Mouse (Mus musculus): ENCODE data around the gene Prrc2a.
A peak's percentile ranks its signal among the peaks of the same experiment; 100 is the strongest.

The Prrc2a gene

GRCm38 (mm10) chr17:35164568-35165450 is at the start of gene Prrc2a:
Gene Prrc2a (minus strand): TSS chr17:35164897.
- peak; percentile 95 to 97 for DNase-seq (ENCODE audit: low spot score in 2 of 2)

DNA sequence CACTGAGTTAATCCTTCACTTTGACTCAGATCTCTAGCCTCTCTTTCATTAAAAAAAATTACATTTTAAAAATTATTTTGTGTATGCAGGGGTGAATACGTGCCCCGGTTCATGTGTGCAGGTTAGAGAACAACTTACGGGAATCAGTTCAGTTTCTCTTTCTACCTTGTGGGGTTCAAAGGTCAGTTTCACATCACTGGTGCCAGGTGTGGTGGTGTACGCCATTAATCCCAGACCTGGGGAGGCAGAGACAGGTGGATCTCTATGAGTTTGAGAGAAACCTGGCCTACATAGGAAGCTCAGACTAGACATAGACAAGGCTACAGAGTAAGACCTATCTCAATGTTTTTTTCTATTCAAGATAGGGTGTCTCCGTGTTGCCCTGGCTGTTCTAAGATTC is 48.4 kb upstream of the Prrc2a start:
- no peak for DNase-seq (ENCODE audit: low spot score in 2 of 2)

DNA sequence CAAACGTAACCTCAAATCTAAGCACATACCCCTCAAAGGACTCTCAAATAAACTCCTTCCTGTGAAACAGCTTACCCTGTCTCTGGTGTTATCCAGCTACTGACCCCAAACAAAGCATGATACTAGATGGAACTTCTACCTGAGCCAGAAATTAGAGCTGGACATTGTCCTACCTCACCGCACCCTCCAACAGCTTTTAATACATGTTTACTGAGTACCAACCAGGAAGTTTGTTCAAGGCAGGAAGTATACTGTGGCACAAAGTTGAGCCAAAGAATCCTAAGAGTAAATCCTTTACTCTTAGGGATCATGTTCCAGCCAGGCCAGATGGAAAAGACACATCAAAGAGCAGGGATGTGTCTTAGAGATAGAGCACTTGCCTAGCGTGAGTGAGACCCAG is 45.9 kb upstream of the Prrc2a start:
- no peak for DNase-seq (ENCODE audit: low spot score in 2 of 2)

DNA sequence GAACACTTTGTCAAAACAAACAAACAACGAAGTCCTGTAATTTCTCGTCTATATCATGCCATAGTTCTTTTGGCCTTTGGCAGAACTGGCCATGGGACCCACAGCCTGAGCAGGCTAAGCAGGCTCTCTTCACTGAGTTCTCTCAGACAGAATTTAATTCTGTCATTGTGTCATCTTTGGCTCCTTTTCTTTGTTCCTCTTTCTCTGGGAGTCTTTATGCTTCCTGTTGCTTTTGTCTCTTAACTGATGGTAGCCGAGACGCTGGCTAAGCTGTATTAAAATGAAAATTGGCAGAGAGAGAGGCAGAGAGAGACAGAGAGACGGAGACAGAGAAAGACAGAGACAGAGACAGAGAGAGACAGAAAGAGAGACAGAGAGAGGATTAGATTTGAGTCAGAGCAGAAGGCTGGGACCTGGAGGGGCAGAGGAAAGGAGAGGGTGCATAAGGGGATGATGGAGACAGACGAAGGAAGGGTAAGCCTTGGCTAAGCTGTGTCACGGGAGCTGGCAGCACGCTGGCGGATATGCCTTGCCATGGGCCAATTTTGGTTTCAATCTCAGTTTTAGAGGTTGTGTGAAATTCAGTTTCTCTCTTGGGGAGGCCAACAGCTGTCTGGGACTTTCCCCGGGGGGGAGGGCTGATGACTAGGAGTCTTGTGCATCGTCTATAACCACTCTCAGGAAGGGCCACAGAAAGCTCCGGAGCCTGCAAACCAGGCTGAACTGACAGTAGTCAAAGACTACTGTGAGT is 45.3 kb upstream of the Prrc2a start:
- peak in 1 of 2 experiments; percentile 50 for DNase-seq (ENCODE audit: low spot score in 2 of 2)

GRCm38 (mm10) chr17:35205380-35205769 is 40.7 kb upstream of the Prrc2a start:
- DNase-seq (ENCODE audit: low spot score in 2 of 2), result no peak

GRCm38 (mm10) chr17:35204494-35205379 is 40.0 kb upstream of the Prrc2a start, which contains the start of gene Lta:
Gene Lta (minus strand): TSS chr17:35205351.
- peak; percentile 48 to 75 for DNase-seq (ENCODE audit: low spot score in 2 of 2)

DNA sequence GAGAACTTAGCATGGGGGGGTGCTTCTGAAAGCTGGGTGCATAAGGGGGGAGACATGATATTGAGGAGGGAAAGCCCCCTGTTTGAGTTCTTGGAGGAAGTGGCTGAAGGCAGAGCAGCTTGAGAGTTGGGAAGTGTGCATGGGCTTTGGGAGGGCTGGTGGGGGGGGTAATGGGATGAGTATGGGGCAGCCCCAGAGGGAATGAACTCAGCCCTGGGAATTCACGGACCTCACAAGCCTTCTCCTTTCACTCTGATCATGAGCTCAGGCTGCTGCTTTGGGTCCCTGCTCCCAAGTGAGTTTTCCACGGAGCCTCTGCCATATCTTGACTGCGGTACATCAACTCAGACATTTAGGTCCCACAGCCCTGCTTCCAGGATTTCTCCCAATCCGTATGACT is 37.7 kb upstream of the Prrc2a start:
- DNase-seq (ENCODE audit: low spot score in 2 of 2), result no peak

- DNase-seq (ENCODE audit: low spot score in 2 of 2), result peak; percentile 64 to 78
Measured at GRCm38 (mm10) chr17:35201787-35202186, 37.1 kb upstream of the Prrc2a start, which contains the start of gene Tnf. Gene Tnf (minus strand): TSS chr17:35202007.

DNA sequence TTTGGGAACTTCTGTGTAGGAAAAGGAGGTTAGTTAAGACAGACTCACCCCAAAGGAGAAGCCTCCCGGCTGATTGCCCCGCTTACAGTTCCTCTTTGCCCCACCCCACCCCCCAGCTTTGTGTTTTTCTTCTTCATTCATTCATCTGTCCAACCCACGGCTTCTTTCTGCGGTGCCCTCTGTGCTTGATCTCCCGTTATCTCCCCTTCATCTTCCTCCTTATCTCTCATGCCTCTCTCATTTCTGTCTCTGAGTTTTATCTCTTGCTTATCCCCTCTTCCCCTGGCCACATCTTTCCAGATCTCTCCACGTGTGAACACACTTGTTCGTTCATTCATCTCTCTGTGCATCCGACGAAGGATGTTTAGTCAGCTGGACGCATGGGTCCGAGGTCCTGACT is 36.4 kb upstream of the Prrc2a start:
- DNase-seq (ENCODE audit: low spot score in 2 of 2), result no peak

DNA sequence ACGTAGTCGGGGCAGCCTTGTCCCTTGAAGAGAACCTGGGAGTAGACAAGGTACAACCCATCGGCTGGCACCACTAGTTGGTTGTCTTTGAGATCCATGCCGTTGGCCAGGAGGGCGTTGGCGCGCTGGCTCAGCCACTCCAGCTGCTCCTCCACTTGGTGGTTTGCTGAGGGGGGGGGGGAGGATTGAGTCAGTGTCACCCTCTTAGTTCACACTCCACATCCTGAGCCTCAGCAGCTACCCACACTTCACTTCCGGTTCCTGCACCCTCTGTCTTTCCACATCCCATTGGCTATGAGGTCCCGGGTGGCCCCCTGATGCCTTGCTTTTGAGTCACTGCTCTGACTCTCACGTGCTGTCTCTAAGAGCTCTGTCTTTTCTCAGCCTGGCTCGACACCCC is 35.7 kb upstream of the Prrc2a start:
- peak; percentile 56 to 74 for DNase-seq (ENCODE audit: low spot score in 2 of 2)

DNA sequence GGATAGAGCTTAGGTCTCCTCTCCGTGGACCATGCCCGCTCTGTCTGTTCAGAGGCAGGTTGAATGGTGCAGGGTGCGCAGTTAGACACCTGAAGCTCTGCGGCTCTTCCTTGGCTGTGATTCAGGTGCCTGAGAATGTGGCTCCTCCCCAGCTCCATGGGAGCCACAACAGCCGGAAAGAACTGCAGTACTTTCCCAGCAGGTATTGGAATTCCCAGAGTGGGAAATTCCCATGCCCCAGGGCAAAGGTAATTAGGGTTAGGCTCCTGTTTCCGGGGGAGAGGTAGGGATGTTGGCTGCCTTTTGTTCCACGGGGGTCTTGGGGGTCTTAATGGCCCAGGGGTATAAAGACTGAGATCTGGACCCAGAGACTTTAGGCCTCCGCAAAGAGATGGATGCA is 34.2 kb upstream of the Prrc2a start:
- DNase-seq (ENCODE audit: low spot score in 2 of 2), result no peak

DNA sequence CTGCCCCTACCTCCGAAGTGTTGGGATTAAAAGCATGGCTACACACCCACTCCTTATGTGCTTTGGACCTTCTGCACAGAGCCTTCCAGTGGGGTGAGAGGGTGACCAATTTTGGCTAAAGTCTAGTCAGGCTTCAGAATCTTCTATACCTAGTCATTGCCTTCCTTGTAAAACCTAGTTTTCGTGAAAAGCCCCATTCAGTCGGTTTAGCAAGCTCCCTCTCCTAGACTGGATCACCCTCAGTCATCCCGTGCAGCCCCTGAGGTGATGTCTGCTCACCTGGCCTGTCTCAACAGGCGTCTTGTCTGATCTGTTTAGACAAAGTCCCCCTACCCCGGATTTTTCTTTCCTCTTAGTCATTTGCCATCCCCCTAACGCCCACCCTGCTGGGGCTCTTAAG is 33.3 kb upstream of the Prrc2a start:
- no peak for DNase-seq (ENCODE audit: low spot score in 2 of 2)

GRCm38 (mm10) chr17:35197126-35197525 is 32.4 kb upstream of the Prrc2a start:
- no peak for DNase-seq (ENCODE audit: low spot score in 2 of 2)

GRCm38 (mm10) chr17:35196321-35196641 is 31.6 kb upstream of the Prrc2a start:
- no peak for DNase-seq (ENCODE audit: low spot score in 2 of 2)

DNA sequence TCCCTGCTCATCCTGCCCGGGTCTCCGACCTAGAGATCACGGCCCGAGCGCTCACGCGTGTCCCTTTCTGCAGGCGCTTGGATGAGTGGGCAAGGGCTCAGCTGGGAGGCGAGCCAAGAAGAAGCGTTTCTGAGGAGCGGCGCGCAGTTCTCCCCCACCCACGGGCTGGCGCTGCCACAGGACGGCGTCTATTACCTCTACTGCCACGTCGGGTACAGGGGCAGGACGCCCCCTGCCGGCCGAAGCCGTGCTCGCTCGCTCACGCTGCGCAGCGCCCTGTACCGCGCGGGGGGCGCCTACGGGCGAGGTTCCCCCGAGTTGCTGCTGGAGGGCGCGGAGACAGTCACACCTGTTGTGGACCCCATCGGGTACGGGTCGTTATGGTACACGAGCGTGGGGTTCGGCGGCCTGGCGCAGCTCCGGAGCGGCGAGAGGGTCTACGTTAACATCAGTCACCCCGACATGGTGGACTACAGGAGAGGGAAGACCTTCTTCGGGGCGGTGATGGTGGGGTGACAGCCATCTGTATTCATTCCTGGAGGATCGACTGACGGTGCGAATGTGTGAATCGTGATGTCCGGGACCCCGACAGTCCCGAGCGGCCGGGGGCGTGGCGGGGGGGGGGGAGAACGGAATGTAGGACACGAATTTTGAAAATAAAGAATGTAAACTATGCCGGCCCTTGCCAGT is 31.1 kb upstream of the Prrc2a start:
- DNase-seq (ENCODE audit: low spot score in 2 of 2), result peak; percentile 87 to 97

DNA sequence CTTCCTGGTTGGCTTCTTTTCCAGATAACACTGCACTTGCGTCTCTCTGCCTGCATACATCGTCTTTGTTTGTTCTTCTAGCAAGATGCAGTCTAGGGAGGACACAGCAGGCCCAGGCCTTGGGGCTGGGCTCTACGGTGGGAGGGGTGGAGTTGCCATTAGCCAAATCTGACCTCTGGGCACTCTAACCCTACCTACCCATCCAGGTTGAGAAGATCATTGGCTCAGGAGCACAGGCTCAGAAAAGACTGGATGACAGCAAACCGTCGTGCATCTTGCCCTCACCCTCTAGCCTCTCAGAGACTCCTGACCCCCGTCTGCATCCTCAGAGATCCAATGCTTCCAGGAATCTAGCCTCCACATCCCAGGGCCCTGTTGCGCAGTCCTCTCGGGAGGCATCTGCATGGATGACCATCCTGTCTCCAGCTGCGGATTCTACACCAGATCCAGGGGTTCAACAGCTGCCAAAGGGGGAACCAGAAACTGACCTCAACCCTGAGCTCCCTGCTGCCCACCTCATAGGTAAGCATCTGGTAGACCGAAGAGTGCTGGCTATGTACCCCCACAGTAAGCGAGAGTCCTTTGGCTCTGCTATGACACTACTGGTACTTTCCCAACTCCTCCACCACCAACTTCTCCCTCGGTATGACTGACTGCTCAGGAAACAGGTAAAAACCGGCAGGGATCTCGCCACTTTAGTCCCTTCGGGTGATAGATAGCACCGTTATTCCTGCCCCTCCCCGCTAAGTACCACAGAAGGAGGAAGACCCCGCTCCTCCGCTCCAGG is 30.3 kb upstream of the Prrc2a start:
- peak in 1 of 2 experiments; percentile 72 for DNase-seq (ENCODE audit: low spot score in 2 of 2)

- DNase-seq (ENCODE audit: low spot score in 2 of 2), result peak; percentile 70 to 86
Measured at GRCm38 (mm10) chr17:35193881-35194843, 29.5 kb upstream of the Prrc2a start, which contains the start of gene Ltb. Gene Ltb (plus strand): TSS chr17:35194439.

DNA sequence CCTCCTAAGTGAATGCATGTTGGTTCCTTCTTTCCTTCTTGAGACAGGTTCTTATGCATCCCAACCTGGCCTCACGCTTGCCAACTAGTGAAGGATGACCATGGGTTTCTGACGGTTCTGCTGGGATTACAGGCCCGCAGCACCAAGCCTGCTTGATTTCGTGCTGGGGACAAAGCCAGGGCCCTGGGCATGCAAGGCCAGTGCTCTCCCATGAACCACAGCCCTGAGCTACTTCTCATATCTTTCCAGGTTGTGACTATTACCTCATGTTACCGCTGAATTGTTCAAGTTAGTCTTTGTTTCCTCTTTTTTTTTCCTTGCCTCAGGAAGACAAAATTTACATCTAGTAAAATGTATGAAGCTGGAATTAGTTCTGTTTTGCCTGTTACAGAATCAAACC is 28.2 kb upstream of the Prrc2a start:
- DNase-seq (ENCODE audit: low spot score in 2 of 2), result no peak

DNA sequence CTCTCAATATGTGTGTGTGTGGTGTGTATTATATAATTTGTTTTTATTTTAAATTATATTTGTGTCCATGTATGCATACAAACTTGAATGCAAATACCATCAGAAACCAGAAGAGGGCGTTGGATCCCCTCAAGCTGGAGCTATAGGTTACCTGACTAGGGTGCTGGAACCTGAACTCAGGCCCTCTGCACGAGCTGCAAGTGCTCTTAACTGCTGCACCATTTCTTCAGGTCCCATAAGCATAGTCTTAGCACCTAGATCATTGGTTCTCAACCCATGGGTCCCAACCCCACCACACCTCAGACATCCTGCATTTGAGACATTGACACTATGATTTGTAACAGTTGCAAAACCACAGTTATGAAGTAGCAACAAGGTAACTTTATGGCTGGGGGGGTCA is 27.0 kb upstream of the Prrc2a start:
- DNase-seq (ENCODE audit: low spot score in 2 of 2), result no peak

Measured in spleen, postnatal 4 days (tissue).